Mouse (Mus musculus) layer of hippocampus, postnatal 25 days (tissue): ENCODE measurements around the gene Slc50a1. TPM values are rescaled to one million over a fixed set of nuclear protein-coding genes. Genes with fewer than 3 reads are reported as not detected.

Experiments used
- DNase-seq, 2 experiments: peaks; one replicate each; pipeline ENCODE4 v3.0.0; 2022; ENCODE audit warnings: mixed read lengths in 2 of 2, low spot score in 1 of 2; ENCODE audit errors: extremely low spot score in 1 of 2
- total RNA-seq, 2 experiments: library from RNA; stranded (reverse); gene quantifications; 2 replicates each; pipeline ENCODE4 v1.2.3; 2021

Slc50a1 gene
- total RNA-seq, 2 experiments from 2014 or later = 39.5 to 49.3 TPM

DNA sequence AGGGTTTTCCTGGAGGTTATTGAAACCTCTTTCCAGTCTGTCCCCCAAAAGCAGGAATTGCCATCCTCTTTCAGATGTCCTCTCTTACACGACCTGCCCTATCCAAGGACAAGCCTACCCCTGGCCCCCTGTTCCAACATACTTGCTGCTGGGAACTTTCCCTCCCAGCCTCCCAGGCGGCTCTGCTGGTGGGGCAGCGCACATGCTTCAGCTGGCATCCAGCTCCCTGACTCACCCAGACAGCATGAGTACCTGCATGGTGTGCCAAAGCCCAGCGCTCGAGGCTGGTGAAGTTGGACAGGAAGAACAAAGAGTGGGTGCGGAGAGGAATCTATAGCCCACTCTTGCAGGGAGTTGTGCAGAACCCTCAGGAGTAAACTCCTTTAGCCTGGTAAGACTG is 521 bp upstream of the Slc50a1 start:
- DNase-seq = peak in 1 of 2 experiments; percentile 44

DNA sequence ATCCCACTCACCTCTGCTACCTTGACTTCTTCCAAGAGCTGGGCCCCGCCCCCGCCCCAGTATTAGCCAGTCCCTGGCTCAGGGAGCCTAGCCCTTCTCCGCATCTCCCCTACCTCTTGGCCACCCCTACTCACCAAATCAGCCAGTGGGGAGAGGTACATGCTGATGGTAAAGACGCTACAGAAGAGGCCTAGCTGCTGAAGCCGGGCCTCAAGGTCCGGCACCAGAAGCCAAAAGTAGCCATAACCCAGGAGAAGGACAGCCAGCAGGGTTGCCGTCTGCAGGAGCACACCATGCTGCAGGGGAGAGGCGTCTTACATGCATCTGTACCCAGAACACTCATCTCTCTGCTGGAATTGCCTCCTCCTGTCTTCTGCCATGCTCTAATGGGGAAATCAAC is 1.5 kb downstream of the Slc50a1 start:
- DNase-seq = no peak

DNA sequence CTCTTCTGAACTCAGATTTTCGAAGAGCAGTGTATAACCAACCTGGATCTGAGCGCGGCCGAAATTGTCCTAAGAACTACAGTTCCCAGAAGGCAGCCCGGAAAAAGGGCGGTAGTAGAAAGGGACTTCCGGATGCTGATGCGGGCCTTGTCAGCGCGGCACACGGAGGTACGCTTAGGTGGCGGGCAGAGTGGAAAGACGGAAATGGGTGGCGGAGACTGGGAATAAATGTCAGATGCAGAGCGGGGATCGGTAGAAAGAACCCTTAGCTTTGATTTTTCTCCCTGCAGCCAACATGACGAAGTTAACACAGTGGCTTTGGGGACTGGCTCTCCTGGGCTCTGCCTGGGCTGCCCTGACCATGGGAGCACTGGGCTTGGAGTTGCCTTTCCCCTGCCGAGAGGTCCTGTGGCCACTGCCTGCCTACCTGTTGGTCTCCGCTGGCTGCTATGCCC is 3.9 kb downstream of the Slc50a1 start:
- peak; percentile 58 to 66 for DNase-seq

DNA sequence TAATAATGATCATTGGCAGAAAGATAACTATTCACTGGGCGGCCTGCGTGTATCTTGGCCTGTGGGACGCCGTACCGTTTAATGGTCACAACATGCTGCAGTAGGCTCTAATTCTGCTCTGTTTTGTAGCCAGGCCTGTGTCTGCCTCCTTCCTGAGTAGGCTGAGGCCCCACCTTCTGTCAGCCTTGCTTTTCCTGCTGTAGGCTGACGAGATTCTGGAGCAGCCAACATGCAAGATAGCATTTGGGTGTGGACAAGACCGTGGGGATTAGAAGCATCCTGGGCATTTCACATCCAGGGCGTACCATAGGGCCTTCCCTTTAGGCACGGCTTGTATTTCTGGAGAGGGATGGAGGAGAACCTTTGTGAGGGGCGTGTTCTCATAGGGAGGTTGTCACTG is 8.0 kb downstream of the Slc50a1 start:
- no peak for DNase-seq

DNA sequence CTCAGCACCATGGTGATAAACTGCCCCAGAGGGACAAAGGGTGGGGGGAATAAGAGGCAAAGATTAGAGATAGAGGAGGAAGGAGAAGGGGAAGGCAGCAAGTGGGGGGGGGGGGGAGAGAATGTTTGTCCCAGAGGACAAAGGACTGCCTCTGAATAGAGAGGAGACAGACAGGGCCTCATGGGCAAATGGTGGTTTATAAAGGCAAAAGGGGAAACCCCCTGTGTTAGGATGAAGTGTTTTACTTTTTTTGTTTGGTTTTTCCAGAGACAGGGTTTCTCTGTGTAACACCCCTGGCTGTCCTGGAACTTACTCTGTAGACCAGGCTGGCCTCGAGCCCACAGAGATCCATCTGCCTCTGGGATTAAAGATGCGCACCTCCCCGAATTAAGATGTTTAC is 10.2 kb downstream of the Slc50a1 start:
- DNase-seq = no peak

DNA sequence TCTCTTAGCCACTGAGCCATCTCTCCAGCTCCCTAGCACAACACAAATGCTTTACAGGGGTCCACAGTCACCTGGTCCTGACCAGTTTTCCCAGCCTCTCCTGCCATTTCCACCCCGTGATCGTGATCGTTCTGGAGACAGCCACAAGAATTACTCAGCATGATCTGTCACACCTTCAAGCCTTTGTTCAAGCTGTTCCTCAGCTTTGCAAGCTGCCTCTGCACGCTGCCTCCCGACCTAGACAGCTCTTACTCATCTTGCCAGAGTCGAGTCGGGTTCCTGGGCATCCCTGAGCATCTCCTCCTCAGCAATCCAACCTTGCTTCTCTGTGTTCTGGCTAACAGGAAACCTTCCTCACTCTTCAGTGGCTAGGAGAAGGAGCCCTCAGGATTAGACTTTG is 11.3 kb downstream of the Slc50a1 start, which contains the start of gene Dpm3:
Gene Dpm3 (plus strand): TSS at position 283 of the 400 bp plus-strand sequence.
- no peak for DNase-seq

DNA sequence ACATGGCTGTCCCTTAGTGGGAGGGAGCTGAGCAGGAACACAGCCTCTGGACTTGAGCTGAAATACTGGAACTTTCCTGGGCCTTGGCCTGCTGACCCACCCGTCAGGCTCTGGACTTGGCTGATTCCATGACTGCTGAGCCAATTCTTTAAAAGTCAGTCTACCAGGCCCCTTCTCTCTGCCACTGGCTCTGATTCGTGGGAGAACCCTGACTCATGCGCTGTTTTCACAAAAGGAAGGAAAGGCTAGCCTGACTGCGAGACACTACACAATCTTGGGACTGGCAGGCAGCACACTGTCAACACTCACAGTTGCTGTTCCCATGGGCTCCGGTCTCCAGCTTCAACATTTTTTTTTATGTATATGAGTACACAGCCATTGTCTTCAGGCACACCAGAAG is 14.2 kb downstream of the Slc50a1 start:
- no peak for DNase-seq

DNA sequence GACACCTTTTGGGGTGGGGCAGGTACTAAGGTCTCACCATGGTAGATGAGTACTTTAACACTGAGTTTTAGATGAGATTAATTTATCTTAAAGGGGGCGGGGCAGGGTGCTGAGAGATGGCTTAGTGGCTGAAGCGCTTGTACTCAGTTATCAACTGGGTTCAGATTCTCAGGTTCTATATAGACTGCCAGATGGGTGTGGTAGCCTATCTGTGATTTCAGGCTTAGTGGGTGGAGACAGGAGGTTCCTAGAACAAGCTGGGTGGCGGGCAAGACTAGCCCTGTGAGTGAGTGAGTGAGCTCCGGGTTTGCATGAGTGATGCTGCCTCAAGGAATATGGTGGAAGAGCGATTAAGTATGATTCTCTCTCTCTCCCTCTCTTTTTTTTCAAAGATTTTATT is 15.4 kb downstream of the Slc50a1 start:
- no peak for DNase-seq

DNA sequence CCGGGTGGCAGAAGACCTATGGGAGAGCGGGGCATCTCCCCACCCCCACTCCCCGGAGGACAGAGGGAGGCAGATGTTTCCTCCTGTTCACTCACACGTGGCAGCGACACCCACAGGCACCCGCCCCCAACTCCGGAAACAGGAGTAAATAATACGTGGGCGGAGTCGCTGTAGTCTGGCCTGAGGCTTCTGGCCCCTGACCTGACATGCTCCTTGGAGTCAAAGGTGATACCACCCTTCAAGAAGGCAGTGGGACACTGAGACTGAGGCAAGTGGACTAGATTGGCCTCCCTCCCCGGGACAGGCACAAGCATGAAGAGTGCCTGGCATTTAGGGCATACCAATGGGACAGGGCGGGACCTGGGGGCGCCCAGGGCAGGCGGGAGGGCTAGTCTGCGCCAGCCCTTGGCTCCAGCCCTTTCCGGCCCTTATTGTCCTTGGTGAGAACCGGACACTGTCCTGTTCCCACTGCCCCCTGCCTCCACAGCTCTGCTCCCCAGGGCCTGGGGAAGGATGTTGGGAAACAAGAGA is 18.9 kb downstream of the Slc50a1 start:
- DNase-seq = no peak

DNA sequence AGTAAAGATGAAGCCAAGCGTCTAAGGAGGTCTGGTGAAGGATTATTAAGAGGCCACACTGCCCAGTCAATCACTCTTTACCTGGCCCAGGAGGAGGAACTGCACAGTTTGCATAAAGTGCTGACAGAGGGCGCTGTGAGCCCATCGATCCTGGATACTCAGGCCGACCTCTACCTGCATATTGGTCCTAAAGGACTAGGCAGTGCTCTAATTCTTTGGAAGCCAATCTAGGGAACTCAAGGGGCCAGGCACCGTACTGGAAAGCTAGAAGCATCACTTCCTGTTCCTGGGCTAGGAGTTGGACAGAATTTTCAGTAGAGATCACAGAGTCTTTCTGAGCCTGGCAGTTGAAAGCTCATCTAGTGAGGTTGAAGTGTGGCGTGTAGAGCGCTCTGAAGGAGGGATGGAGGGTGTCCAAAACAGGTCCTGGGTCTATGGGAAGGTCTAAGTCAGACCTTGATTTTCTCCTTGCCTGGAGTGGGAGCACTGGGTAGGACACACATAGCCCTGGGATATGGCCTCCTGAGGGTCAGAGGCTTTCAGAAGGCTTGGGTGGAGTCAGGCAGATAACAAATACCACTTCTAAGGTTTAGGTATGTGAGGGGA is 19.8 kb downstream of the Slc50a1 start:
- peak in 1 of 2 experiments; percentile 57 for DNase-seq

DNA sequence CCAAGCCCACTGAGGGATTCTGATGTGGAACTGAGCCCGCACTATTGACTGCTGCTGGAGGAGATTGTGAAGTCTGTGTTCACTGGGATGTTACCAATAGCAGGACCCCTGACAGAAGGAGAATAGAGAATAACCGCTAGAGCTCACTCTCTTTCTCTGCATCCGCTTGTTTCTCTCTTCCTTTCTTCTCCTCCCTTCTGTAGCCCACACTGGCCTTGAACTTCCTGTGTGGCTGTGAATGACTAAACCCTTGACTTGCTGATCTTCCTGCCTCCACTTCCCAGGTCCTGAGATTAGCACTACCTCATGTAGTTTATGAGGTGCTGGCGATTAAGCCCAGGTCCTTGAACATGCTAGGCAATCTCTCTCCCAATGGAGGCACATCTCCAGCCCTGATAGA is 22.9 kb downstream of the Slc50a1 start:
- no peak for DNase-seq

DNA sequence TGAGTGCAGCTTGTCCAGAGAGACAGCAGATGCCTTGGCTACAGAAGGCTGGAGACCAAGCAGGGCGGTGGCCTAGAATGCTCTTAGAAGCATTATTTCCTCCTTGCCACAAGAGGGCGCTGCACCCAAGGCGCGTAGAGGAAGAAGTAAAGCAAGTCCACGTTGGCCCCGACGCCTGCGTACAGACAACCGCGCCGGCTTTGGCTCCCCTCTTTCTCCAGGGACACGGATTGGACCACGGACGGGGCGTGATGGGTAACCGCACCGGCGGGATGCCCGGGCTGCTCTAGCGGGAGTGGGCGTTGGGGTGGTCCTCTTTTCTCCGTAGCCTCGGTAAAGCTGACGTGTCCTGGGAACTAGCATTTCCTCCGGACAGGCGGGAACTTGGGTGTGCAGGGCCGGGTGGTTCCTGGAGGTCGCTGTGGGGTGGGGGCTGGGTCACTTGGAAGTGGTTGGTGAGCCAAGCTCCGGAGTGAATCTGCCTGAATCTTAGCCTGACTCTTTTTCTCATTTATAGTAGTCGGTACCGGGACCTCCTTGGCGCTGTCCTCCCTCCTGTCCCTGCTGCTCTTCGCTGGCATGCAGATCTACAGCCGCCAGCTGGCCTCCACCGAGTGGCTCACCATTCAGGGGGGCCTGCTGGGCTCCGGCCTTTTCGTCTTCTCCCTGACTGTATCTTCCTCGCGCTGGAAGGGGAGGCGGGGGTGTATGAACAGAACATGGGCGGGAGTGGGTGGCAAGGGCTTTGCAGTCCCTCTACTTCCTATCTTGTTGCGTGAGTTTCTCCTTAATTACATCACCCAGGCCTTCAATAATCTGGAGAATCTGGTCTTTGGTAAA is 23.9 kb downstream of the Slc50a1 start, which contains the start of gene Trim46:
Gene Trim46 (minus strand): TSS at position 49 of the 840 bp plus-strand sequence.
- peak; percentile 77 to 88 for DNase-seq

DNA sequence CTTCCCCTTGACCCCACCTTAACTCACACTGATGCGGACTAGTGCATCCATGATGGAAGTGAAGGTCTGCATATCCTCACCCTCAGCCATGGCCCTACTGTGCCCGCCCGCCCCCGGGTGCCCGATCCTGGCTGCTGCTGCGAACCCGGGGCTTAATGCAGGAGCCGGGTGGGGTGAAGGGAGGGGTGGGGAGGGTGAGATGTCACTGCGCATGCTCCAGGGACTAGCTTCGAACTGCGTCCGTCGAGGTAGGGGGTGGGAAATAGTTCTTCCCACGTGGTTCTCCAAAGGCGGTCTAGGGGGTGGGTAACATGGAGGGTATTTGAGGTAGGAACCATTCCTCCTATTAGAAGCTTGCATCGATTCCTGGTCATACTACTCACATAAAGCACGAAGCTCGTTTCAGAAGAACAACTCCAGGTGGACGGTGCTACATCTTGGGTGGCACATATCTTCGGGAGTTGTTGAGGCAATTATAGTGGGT is 24.6 kb downstream of the Slc50a1 start, which contains the start of gene Krtcap2:
Gene Krtcap2 (plus strand): TSS at position 279 of the 484 bp plus-strand sequence.
- peak in 1 of 2 experiments; percentile 60 for DNase-seq

DNA sequence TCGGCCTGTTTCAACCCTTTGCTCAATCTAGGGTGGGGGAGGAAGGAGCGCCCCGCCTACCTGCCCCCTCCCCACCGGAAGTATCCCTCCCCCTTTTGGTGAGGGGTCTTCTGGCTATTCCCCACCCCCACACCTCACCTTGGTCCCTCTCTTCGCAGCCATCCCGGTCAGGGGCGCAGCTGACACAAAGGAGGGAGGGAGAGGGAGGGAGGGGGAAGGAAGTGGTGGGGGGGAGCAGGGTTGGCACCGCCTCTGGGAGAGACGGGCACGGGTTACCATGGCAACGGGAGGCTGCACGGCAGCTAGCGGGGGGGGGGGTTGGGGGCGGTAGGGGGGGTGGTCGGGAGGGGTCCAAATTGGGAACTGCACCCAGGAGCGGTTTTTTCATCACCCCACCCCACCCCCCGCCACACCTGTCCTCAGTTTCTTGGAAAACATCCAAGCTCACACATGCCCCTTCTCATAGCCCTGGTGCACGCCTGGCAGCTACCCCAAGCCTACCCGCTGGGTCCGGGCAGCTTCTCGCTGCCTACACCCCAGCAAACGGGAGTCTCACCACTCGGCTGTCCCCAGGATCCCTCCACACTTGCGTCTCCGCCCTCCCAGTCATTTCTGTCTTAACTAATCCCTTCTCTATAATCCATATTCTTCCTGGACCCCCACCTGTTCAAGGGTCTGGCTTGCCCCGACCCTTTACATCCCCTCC is 25.2 kb downstream of the Slc50a1 start:
- DNase-seq = peak in 1 of 2 experiments; percentile 69

DNA sequence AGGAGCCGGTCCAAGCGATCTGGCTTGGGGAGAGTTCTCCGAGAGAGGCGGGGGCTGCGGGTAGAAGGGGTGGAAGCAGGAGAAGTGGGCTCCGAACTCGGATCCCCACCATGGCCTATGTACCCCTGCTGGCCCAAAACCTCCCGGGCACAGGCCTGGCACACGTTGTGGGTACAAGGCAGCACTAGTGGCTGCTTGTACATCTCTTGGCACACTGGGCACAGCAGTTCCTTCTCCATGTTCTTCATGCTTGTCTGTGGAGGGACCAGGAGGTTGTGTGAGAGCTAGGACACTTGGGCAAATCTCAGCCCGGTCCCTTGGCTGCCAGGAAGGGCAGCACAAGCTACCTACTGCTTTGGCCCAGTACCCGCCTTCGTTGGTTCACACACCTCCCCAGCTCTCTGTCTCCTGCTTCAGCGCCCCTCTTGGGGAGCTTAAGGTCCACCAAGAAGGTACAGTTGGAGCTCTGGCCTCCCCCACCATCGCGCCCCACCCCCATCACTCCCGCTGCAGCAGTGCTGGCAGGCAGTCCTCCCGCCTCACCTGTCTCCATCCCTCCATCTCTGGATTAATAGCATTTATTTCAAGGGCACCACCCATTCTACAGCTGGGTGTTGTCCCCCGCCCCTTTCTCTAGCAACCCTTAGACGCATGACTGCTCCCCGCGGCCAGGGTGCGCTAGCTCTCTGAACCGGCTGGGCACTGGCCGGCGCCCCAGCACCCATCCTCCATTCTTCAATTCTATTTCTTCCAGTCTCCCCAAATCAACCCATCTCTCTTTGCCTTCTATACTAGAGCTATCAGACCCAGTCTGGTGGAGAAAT is 26.0 kb downstream of the Slc50a1 start:
- DNase-seq = no peak

DNA sequence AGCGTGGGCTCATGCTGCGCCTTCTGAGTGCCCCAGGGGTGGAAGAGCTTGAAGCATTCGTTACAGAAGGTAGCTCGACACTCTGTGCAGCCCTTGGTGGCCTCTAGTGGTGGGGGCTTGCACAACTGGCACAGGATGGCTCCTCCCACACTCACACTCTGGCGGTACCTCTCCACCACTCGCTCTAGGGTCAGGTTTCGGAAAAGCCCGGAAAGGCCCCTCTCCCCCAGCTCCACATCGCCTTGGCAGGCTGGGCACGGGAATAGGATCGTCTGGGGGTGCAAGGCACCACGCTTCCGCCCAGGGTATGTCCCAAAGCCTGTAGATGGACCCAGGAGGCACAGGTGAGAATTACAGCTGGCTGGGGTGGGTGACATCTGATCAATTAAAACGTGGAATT is 26.8 kb downstream of the Slc50a1 start:
- no peak for DNase-seq

DNA sequence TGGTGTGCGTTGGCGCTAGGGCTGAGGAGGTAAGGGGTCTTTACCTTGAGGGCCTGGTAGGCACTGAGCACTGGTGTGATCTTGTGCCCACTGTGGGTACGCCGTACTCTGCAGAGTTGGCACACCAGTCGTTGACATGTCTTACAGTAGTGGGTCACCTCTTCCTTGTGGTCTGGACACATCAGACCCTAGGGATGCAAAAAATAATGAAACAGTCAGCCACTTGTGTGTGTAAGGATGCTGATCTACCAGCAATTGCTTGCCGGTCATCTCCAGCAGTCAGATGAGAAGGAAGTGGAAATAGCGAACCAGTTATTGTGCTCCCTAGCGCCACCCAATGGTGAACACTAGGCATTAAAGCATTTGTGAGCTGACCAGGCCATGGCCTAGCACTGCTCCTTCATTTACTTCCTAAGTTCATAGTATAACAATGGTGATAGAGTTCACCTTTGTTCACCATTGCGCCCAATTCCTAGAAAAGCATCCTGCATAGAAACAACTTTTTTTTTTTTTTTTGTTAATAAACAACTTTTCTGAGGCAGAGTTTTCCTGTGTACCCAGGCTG is 28.0 kb downstream of the Slc50a1 start:
- peak in 1 of 2 experiments; percentile 67 for DNase-seq

DNA sequence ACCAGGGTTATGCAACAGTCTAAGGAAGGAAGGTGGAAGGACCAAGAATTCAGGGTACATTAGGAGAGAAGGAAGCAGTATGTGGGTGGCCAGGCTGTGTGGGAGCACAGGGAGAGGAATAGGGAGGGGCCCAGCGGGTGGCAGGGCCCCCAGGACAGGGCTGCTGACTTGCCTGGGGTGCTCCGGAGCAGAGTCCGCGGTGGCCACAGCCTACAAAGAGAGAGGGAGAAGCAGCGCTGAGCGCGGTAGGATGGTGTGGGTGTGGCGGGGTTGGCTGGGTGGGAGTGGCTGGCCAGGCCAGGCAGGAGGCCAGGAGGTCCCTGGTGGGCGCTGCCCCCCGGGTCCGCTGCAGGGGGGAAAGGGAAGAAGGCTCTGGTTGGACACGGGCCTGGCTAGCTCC is 31.9 kb downstream of the Slc50a1 start:
- DNase-seq = no peak

DNA sequence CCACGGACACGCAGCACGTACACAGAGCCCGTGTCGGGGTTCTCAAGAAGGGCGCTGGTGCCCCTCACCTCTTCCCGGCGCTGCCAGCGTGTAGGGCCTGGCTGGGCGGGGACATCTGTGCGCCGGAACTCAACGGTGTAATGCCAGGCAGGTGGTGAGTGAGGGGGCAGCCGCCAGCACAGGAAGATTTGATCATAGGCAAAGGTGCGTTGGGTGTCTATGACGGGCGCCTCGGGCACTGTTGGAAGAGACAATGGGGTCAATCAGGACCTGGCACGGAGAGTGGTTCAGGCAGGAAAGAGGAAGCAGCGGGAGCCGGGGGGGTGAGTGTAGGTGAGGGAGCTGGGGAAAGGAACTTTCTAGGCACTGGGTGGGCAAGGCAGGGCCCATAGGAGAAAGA is 32.7 kb downstream of the Slc50a1 start:
- DNase-seq = no peak
